Mouse (Mus musculus): Measurements from ENCODE around the gene Gzf1.

The Gzf1 gene

DNA sequence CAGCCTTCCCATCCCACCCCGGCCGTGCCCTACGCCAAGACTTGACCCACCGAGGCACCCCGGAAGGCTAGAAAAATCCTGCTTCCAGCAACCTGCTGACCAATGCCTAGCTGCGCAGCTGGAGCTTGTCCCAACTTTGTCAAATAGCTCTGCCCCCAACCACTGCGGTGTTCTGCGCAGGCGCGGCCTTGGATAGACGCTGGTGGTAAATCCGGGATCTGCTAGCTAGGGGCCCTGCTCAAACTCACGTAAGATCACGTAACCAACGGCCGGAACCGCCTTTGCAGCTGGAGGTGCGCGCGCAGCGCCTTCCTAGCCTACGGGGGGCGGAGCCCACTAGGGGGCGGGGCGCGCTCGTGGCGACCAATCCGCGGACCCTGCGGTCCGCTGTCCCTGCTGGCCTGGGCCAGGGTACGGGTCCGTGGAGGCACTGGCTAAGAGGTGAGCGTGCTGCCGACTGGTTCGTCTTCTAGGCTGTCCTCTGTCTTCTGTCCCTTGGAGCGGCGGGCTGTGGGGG is at the start of gene Gzf1:
Gzf1 (plus strand) TSS at position 249 of the 517 bp plus-strand sequence.
- peak; percentile 99 to 100 for DNase-seq (ENCODE audit: low spot score in 2 of 2)

DNA sequence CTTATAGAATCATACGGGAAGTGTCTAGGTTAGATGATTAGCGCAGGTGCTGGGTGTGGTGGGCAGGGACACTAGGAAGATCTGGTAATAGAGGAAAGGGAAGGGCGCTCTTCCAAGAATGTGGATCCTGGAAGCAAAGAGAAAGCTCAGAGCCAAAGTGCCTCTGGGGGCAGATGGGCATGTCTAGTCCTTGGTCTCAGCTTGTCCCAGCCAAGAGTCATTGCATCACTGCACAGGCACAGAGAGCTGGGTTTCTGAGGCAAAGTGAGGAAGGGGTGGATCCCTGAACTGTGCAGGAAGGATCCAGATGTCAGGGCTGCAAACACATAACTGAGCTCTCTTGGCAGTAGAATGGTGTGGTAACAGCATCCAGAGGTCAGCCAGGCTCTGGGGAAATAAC is 49.2 kb upstream of the Gzf1 start:
- DNase-seq (ENCODE audit: low spot score in 2 of 2), result no peak

- DNase-seq (ENCODE audit: low spot score in 2 of 2), result no peak
Measured at GRCm38 (mm10) chr2:148634466-148634865, 46.4 kb upstream of the Gzf1 start.

GRCm38 (mm10) chr2:148642610-148643370 is 38.0 kb upstream of the Gzf1 start:
- DNase-seq (ENCODE audit: low spot score in 2 of 2), result no peak

GRCm38 (mm10) chr2:148644421-148645000 is 36.3 kb upstream of the Gzf1 start:
- DNase-seq (ENCODE audit: low spot score in 2 of 2), result no peak

- no peak for DNase-seq (ENCODE audit: low spot score in 2 of 2)
Measured at GRCm38 (mm10) chr2:148650587-148651357, 30.1 kb upstream of the Gzf1 start.

DNA sequence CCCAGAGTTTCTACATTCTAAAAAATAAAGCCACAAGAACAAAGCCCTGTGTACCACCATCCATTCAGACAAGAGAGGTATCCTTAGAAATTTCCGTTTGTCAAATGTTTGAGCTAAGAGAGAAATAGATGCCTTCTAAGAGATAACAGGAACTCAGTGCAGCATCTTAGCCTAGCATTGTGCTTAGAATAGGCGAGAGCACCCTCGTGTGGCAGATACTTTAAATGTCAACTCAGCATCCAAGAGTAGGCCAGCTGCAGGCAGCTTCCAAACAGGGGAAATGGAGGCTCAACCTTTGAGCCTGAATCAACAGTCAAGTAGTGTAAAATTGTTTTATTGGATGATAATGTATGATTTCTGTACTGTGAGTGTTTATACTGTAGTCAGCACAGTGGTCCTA is 25.9 kb upstream of the Gzf1 start:
- DNase-seq (ENCODE audit: low spot score in 2 of 2), result peak in 1 of 2 experiments; percentile 27

DNA sequence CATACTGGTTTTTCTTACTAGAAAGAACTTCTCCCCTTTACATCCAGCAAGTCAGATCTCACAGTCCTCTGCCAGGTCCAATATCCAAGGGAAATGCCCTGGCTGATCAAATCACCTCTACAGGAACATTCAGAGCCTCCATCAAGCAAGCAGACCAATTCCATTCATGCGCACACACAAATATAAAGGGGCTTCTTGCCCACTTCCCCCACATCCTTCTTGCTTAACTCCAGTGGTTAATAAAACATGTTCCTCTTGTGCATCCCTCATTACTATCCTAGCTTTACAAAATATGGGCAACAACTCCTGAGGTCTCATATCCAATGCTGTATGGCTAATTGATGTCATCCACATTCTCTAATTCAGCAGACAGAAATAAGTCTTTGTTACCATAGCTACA is 17.4 kb upstream of the Gzf1 start:
- no peak for DNase-seq (ENCODE audit: low spot score in 2 of 2)

DNA sequence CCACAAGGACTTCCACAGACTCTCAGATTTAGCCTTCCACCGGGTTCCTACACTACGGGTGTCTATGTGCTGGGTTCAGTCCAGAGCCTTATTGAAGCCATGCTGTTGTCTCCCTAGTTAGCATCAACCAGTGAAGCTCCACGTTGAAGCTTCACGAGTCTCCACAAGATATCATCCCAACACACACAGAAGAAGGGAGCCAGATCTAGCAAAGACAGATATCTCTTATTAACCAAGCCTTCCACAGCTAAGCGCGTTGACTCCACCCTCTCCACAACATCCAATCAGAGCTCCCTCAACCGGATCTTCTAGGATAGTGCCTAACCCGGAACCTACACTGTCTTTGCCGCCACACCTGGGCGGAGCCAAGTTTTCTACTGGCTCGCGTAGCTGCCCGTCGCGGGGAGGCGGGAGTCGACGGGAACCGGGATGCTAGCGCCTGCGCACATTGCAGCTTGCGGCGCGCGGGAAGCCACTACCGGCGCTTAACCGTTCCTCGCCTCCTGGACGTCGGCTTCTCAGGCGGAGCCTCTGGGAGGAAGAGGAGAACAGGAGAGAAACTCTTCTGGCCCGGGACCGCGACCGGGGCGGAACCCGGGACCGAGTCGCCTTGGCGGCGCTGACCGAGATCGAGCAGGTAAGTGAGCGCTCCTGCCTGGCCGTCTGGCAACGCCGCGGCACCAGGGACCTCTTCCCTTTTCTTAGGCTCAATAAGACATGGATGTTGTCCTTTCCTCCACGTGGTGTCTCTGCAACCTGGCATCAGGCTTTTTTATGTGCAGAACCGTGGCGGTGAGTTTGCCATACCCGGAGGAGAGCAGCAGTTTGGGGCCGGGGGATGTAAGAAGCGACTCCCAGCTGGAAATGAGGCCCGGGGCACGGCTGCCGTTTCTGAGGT is 8.4 kb upstream of the Gzf1 start, which contains the start of gene Nxt1:
Nxt1 (plus strand) TSS at position 403 of the 898 bp plus-strand sequence.
- DNase-seq (ENCODE audit: low spot score in 2 of 2), result peak; percentile 98 to 99

DNA sequence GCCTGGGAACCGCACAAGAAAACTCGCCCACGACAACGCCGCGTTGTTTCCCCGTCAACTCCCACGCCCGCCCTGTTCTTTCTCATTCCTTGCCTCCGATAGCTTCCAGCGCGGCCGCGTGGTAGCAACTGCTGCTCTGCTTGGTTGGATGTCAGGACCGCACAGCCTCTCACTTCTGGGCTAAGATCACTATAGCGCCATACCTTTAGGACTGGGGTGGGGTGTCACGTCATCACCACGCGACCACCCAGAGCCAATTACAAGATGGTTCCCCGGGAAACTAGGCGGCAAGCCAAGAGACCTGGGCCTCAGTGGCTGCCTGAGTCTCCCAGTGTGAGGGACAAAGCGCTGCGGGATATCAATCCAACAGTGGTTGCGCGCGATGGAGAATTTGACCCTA is 3.0 kb upstream of the Gzf1 start:
- DNase-seq (ENCODE audit: low spot score in 2 of 2), result peak; percentile 67 to 79

DNA sequence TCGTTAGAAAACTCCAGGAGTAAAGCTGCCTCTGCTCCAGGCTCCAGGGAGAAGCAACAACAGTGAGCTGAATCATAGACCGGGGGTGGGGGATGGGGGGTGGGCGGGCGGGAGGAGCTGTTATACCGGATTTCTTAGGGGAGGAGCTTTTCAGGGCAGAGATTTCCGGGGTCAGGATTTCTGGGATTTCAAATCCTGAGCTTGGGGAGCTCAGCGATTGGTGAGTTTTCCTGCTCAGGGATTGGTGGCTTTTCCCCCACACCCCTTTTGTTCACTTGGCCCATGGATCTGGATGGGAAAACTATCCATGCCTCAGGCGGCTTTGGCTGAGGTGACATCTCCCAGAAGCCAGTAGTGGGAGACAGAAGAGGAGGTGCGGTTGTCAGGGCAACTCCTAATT is 1.5 kb upstream of the Gzf1 start:
- DNase-seq (ENCODE audit: low spot score in 2 of 2), result peak in 1 of 2 experiments; percentile 49

GRCm38 (mm10) chr2:148681461-148681891 is 653 bp downstream of the Gzf1 start:
- DNase-seq (ENCODE audit: low spot score in 2 of 2), result peak in 1 of 2 experiments; percentile 66

DNA sequence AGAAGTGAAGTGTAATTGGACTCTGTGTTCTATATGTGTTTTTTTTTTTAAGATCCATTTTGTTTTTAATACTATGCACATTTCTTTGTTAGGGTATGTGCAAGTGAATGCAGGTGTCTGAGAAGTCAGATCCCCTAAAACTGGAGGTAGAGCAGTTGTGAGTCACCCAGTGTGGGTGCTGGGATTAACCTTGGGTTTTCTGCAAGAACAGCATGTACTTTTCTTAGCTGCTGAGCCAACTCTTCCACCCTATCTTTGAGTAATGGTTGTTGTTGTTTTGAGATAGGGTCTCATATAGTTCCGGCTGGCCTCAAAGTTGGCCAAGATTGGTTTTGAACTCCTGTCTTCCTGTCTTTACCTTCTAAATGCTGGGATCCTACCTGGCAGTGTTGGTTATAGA is 2.2 kb downstream of the Gzf1 start:
- no peak for DNase-seq (ENCODE audit: low spot score in 2 of 2)

- no peak for DNase-seq (ENCODE audit: low spot score in 2 of 2)
Measured at GRCm38 (mm10) chr2:148684972-148685371, 4.1 kb downstream of the Gzf1 start.

DNA sequence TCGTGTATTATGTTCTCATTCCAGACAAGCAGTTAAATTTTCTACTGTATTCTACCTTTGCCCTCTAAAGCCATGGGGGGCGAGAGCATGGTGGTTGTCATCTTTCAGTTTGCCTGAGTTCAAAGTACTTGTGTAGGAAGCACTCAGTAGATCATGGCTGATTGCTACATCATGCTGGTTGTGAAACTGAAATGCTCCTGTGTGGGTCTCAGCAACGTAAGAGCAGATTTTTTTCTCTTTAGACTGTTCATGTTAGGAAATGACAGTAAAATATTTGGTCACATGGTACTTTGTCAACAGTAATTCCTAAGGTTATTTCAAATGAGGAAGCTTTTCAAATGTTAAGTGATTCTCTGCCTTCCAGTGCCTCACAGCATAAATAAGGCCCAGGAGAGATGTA is 4.9 kb downstream of the Gzf1 start:
- no peak for DNase-seq (ENCODE audit: low spot score in 2 of 2)

GRCm38 (mm10) chr2:148686862-148687261 is 6.0 kb downstream of the Gzf1 start:
- no peak for DNase-seq (ENCODE audit: low spot score in 2 of 2)

DNA sequence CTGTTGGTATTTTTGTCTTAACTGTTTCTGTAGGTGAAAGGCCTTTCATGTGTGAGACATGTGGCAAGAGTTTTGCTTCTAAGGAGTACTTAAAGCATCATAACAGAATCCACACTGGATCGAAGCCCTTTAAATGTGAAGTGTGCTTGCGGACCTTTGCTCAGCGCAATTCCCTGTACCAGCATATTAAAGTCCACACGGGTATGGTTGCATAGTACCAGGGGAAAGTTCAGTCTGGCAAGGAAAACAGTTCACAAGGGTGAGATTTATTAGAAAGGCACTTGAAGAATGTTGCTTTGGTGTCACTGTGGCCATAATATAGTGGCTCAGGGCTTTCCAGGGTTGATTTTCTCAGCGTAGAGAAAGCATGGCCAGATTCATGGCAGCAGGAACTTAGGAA is 7.1 kb downstream of the Gzf1 start:
- DNase-seq (ENCODE audit: low spot score in 2 of 2), result no peak

- no peak for DNase-seq (ENCODE audit: low spot score in 2 of 2)
Measured at GRCm38 (mm10) chr2:148689444-148690140, 8.8 kb downstream of the Gzf1 start.

DNA sequence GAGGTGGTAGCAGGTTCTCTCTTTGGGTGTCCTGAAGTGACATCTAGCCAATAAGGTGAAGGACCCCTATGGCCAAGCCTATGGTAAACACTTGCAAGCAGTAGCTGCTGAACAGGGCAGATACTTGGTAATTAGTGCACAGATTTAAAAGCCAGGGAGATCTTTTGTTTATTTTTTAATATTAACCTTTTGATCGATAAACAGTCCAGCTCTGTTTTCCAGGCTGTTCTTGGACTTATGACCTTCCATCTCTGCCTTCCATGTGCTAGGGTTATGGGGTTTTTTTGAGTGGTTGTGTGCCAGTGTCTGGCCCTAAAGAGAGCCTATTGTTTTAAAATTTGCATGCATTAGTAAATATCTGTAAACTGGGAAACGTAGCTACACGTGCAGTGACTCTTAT is 9.5 kb downstream of the Gzf1 start:
- DNase-seq (ENCODE audit: low spot score in 2 of 2), result no peak

- no peak for DNase-seq (ENCODE audit: low spot score in 2 of 2)
Measured at GRCm38 (mm10) chr2:148690781-148691180, 10.0 kb downstream of the Gzf1 start.

DNA sequence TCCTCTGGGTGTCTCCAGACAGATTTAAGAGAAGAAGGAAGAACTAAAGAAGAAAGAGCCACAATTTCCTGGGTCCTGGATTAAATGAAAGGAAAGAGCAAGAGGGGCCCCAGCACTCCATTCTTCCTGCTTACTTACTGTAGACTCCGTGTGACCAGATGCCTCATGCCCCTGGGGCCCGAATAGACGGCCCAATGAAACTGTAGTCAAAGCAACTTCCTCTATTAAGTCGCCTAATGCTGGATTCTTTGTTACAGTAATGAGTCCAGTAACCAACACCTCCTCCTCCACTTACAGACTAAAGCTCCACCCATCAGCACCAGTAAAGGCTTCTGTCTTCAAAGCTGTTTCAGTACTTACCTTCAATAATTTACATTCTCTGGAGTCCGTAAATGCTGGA is 17.7 kb downstream of the Gzf1 start:
- DNase-seq (ENCODE audit: low spot score in 2 of 2), result no peak

Measured in urinary bladder, postnatal 4 days (tissue).